Mouse (Mus musculus) T-helper 17 cell (primary cell): ENCODE data around the gene Endov.

Experiments
- in situ Hi-C, 2 experiments: fragments of 300-600 bp; cut with MboI, MseI; formaldehyde crosslinking; loops; 1 replicate in 1 of 2; 2 replicates in 1 of 2; pipeline ENCODE4 v1.15.1; 2025; ENCODE audit warnings: high pct_unique_total_duplicates in 2 of 2

Endov gene

DNA sequence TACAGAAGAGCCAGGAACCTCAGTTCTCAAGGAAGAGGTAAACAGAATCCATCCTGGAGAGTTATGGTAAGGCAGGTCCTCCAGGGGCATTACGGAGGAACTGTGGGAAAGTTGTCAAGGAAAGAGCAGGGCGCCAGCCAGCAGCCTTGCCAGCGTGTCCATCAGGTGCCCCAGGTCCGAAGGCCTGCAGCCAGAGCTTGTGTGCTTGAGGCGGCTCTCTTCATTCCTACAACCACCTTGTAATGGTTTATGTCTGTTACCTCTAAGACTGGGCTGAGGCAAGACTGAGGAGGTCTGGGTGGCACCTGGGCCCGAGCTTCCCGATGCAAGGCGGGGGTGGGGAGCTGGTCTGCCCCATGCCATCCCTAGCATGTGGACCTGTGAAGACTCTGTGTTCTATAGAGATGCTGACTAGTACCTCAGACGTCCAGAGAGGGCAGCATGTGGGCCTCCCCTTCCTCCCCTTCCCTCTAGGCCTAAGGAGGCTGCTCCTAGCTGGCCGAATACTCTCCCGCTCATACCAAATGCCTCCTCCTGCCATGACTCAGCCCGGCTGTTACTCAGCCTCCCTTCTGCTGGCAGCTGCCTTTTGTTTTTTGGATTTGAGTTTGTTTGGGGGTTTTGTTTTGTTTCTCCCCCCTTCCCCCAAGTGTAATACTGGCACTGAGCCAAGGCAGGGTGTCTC, 25.7 kb downstream of the Endov start:
- in situ Hi-C loops: no loop called here

DNA sequence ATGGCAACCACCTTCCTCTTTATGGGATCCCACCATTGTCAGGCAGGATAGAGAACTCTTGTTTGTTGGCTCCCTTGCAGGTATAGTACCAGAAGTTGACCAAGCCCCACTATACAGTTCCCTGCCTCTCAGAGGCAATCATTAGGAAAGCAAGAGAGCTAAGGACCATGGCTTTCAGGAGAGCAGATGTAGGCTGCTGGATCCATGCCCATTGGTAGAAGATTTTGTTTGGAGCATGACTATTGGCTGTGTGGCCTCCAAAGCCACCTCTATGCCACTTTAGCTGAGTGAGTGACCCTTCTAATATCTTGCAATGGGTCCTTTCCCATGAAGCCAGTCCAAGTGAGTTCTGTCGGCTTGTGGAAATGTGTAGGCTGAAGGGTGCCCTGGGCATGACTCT, 28.2 kb downstream of the Endov start:
- in situ Hi-C loops: no loop called here

- in situ Hi-C loops: loop anchor here in 1 of 2 experiments (10.0 kb wide), 1 partner anchor 1615 kb away; no protein-coding TSS in a partner anchor
Measured at GRCm38 (mm10) chr11:119520005-119520712, 29.0 kb downstream of the Endov start.

DNA sequence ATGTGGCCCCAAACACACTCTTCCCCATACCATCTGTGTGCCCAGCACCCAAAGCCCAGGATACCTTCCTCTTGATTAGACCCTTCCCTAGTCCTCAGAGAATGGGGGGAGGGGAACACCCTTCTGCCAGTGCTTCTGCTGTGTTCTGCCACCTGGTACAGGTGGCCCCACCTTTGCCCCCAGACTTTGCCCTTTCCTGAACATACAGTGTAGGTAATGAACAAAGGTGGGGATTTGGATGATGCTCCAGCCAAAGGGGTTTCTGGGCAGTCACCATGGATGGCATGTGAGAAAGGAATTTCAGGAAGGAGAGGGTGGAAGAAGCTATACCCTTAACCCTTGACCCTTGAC, 29.5 kb downstream of the Endov start:
- in situ Hi-C loops: loop anchor here in 1 of 2 experiments (10.0 kb wide), 1 partner anchor 1614 kb away; no protein-coding TSS in a partner anchor

GRCm38 (mm10) chr11:119521920-119522710, 31.0 kb downstream of the Endov start:
- in situ Hi-C loops: loop anchor here in 1 of 2 experiments (10.0 kb wide), 1 partner anchor 1613 kb away; no protein-coding TSS in a partner anchor

- in situ Hi-C loops: loop anchor here in 1 of 2 experiments (10.0 kb wide), 1 partner anchor 1612 kb away; no protein-coding TSS in a partner anchor
Measured at GRCm38 (mm10) chr11:119522779-119523178, 31.6 kb downstream of the Endov start.

GRCm38 (mm10) chr11:119523392-119523791, 32.2 kb downstream of the Endov start:
- in situ Hi-C loops: loop anchor here in 1 of 2 experiments (10.0 kb wide), 1 partner anchor 1611 kb away; no protein-coding TSS in a partner anchor

DNA sequence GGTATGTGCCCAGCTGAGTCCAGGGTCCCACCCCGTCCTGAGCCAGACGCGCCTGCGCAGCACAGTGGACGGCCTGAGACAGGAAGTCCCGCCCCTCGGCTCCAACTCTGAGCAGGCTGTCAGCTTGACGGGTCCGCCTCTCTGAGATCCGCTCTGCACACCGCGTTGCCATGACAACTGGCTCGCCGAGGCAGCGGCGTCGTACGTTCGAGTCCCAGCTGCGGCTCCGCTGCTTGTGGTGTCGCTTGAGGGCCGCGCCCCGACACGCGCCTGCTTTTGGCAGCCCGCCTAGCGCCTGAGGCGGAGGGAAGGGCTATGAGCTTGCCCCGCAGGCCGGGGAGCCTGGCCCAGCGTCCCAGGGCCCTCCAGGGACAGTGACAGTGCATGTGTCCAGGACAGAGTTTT, 33.4 kb downstream of the Endov start:
- in situ Hi-C loops: loop anchor here in 1 of 2 experiments (10.0 kb wide), 1 partner anchor 1610 kb away; no protein-coding TSS in a partner anchor

DNA sequence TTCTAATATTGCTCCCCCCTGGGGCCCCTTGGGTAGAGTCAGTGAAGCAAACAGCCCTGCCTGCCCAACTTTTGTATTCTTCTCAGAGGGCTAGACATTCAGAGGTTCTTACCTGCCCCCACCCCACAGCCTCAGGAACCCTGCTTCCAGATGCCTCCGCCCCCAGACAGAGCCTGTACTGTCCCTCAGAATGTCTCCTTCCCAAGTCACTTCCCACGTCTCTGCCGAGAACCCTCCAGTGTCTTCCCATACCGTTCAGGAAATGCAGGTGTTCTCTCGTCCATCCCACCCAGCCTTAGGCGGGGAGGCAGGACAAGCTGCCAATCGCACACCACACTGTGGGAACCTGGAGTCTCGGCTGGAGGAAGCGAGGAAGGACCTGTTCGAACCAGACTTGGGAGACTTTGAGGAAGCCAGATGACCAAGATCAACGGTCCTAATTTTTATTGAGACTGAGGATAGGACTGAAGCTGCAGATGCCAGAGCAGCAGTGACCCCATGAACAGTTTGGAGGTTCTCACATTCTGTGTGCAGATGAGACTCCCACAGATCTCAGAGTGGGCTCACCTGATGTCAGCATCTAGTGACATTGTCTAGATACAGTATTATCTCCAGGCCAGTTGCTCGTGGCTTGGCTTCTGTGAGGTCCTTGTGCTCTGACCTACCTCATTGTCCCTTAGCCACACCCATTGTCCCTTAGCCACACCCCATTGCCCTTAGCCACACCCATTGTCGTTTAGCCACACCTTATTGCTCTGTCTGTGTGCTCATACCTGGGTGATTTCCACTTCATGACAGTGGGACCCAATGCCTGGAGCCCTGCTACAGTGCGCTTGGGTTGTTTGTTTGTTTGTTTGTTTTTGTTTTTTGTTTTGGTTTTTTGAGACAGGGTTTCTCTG, 35.2 kb downstream of the Endov start:
- in situ Hi-C loops: loop anchor here in 1 of 2 experiments (10.0 kb wide), 1 partner anchor 1608 kb away; no protein-coding TSS in a partner anchor

DNA sequence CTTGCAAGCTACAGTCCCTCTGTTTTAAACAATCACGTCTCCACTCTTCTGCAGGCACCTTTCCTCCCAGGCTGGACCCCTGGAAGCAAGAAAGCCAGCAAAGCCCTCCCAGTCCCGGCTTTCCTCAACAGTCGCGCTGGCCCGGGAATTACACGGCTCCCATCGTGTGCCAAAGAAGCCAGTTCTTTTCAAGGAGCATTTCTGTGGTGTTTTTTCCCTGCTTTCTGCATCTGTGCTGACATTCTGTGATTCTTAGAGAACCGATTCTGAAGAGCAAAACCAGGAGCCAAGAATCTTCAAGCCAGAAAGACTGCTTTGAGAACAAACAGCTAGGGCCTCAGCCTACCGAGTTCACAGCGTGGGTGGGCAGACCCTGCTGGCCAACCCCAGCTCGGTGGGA, 37.8 kb downstream of the Endov start:
- in situ Hi-C loops: loop anchor here in 1 of 2 experiments (10.0 kb wide), 1 partner anchor 1606 kb away; no protein-coding TSS in a partner anchor

- in situ Hi-C loops: no loop called here
Measured at GRCm38 (mm10) chr11:119532460-119532859, 41.3 kb downstream of the Endov start.

DNA sequence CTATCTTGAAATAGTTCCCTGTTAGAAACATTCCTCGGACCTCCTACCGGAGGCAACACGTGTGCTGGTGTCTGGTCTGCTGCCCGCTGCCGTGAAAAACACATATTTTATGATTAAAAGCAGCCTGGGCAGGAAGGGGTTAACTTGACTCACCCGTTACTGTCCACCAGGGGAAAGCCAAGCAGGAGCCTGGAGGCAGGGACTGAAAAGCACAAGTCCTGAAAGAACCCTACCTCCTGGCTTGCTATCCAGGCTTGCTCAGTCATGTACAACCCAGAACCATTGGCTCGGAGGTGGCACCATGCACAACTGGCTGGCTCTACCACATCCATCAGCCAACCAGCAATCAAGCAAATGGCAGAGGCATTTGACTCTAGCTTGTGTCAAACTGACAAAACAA, 42.6 kb downstream of the Endov start:
- in situ Hi-C loops: no loop called here

GRCm38 (mm10) chr11:119539944-119540343, 48.8 kb downstream of the Endov start:
- in situ Hi-C loops: no loop called here

DNA sequence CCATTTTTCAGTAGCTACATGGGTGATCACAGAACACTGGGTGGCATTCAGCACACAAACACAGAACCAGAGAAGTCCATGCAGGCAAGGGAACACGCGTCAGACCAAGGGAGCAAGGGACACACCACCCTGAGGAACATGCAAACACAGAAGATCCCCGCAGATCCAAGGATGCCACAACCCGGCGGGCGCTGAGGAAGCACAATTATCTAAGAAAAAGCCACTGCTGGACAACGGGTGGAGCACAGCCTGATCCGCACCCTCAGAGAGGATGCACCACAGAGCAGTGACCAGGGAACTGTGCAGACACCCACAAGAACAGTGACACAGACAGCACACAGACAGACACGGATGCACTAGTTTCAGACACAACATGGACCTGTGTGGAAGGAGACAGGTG, 49.4 kb downstream of the Endov start:
- in situ Hi-C loops: no loop called here

- in situ Hi-C loops: no loop called here
Measured at GRCm38 (mm10) chr11:119541082-119541481, 49.9 kb downstream of the Endov start.

GRCm38 (mm10) chr11:119542371-119542770, 51.2 kb downstream of the Endov start:
- in situ Hi-C loops: no loop called here

DNA sequence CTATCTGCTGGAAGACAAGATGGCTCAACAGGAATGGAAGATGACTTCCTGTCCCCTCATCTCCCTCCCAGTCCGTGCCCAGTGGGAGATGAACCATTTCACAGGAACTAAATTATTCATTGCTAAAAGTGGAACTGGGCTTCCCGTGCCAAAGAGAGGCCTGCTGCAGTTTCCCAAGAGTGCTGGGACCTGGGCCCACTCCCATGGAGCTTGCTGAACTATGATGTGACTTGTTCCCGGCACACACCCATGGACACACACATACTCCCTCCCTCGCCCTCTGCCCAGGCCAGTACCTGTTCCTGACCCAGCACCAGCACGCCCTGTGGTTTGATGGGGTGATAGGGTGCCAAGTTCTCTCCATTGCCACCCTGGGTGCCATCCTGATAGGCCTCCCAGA, 51.7 kb downstream of the Endov start:
- in situ Hi-C loops: no loop called here

GRCm38 (mm10) chr11:119543816-119544517, 52.8 kb downstream of the Endov start:
- in situ Hi-C loops: no loop called here

- in situ Hi-C loops: no loop called here
Measured at GRCm38 (mm10) chr11:119544518-119545105, 53.5 kb downstream of the Endov start.

DNA sequence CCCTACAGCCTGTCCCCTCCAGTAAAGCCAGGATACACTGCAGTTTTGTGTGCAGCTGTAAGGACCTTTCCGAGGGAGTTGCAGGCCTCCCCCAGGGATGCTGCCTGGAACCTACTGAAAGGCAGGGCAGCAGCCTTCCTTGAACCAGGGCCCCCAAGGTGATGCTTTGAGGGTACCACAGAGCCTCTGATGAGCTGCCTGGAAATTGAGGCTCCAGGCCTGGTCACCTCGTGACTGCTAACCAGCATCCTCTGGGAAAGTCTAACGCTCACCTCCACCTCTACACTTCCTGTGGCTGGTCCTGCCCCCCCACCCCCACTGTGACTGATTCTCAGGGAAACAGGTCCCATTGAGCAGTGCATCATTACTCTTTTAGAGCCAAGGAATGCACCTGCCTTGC, 54.1 kb downstream of the Endov start:
- in situ Hi-C loops: no loop called here
